Mouse (Mus musculus): Measurements from ENCODE around the gene Zfp69. TPM values are rescaled to one million over a fixed set of nuclear protein-coding genes. Genes with fewer than 3 reads are reported as not detected.

Zfp69 gene
- 2.4 TPM for polyA plus RNA-seq (2014; fragmentation: Illumina TruSeq; extraction: RNeasy Lipid Tissue Mini Kit (QIAGEN cat#74804); ENCODE audit: low read depth, low replicate concordance)

DNA sequence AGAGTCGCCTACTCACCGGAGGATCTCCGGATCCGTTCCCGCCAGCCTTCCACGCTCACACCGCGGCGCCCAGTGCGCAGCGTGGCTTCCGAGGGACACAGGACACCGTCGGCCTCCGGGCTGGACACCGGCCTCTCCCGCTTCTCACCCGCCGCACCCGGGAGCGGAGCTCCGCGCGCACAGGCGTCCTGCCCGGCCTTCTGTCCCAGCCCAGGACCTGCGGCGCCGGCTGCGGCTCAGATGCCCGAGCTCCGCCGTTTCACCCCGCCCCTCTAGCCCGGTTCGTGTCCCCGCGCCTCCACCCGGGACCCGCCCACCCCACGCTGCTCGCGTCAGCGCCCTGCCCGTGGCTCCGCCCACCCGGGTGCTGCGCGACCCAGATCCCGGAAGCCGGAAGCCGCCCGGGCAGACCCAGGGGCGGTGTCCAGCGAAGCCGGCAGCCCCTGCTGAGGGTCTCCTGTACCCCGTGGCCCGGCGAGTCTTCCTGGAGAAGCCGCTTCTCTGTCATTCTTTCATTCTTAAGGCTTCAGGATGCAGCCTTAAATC lies at the start of gene Zfp69:
Zfp69 (minus strand) TSS at position 272 of the 546 bp plus-strand sequence.

DNA sequence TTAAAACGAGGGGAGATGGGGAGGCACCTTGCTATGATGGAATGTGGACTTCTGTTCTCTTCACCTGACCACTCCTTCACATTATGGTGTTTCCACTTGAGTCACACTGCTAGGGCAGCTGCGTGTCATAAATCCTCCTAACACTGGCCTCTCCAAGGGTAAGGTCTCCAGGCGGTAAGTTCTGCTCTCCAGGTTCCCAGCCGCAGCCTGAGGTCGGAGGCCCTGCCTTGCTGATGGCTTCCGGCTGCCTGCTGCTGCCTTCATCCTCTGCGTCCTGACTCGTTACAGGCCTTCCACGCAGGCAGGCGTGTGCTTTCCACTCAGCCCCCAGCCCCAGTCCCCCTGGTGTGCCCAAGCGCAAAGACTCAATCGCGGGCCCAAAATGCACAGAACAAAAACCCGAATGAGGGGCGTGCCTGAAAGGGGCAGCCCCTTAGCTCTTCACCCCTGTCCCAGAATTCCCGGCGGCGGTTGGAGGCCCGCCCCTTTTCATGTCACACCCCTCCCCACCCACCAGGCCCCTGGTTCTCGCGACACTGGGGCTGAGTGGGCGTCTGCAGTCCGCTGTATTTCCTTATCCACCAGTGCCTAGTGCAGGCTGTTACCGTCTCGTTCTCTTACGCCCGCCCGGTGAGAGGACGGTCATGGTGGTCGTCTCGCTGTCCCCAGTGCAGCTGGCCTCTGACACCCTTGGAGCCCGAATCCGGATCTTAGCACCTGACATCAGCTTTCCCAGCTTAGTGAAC lies 26.8 kb downstream of the Zfp69 start, which contains the start of gene Exo5:
Exo5 (minus strand) TSS at position 464 of the 746 bp plus-strand sequence.

Other genes starting within 250 kb of the Zfp69 start
- gene Kcnq4, start 203.1 kb downstream of the Zfp69 start, polyA plus RNA-seq (2014; fragmentation: Illumina TruSeq; extraction: RNeasy Lipid Tissue Mini Kit (QIAGEN cat#74804); ENCODE audit: low read depth, low replicate concordance), result not detected
- gene Nfyc, start 120.1 kb downstream of the Zfp69 start, polyA plus RNA-seq (2014; fragmentation: Illumina TruSeq; extraction: RNeasy Lipid Tissue Mini Kit (QIAGEN cat#74804); ENCODE audit: low read depth, low replicate concordance), result 27.9 TPM
- gene Rims3, start 96.9 kb downstream of the Zfp69 start, polyA plus RNA-seq (2014; fragmentation: Illumina TruSeq; extraction: RNeasy Lipid Tissue Mini Kit (QIAGEN cat#74804); ENCODE audit: low read depth, low replicate concordance), result 0.35 TPM
- gene Exo5, start 26.7 kb downstream of the Zfp69 start, polyA plus RNA-seq (2014; fragmentation: Illumina TruSeq; extraction: RNeasy Lipid Tissue Mini Kit (QIAGEN cat#74804); ENCODE audit: low read depth, low replicate concordance), result 12.3 TPM
- gene Smap2, start 65.5 kb upstream of the Zfp69 start, polyA plus RNA-seq (2014; fragmentation: Illumina TruSeq; extraction: RNeasy Lipid Tissue Mini Kit (QIAGEN cat#74804); ENCODE audit: low read depth, low replicate concordance), result 23.7 TPM
- not detected for gene Col9a2, start 87.7 kb upstream of the Zfp69 start, polyA plus RNA-seq (2014; fragmentation: Illumina TruSeq; extraction: RNeasy Lipid Tissue Mini Kit (QIAGEN cat#74804); ENCODE audit: low read depth, low replicate concordance)
- 113 TPM for gene Zmpste24, start 146.5 kb upstream of the Zfp69 start, polyA plus RNA-seq (2014; fragmentation: Illumina TruSeq; extraction: RNeasy Lipid Tissue Mini Kit (QIAGEN cat#74804); ENCODE audit: low read depth, low replicate concordance)
- not detected for gene Tmco2, start 157.5 kb upstream of the Zfp69 start, polyA plus RNA-seq (2014; fragmentation: Illumina TruSeq; extraction: RNeasy Lipid Tissue Mini Kit (QIAGEN cat#74804); ENCODE audit: low read depth, low replicate concordance)

Data from sigmoid colon, adult 10 weeks (tissue).